ENCODE assay signal across 13 mouse cellular contexts in the genomic region with DNA sequence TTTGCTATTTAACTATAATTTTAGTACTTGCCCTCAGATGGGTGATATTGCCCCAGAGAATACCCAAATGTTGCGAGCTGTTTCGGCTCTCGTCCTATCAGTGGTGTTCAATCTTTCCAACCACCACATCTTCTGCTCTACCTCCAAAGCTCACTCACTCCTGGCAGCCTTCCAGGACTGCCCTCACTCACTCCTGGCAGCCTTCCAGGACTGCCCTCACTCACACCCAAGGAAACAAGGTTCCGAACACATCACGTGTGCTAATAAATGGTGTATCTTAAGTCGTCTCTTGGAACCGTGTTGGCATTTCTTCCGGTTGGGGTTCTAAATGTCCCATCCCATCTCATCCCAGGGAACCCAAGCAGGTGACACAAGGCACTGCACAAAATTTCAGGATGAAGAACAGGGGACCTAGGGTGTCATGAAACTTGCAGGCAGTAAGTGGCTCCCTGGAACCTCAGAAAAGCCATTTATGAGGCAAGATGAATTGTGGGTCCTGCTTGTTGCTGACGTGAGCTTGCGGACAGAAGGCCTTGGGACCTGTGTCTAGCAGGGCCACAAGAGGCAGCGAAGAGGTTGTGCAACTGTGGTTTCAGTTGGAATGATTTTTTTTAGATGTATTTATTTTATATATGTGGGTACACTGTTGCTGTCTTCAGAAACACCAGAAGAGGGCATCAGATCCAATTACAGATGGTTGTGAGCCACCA. TPM values are rescaled to one million over a fixed set of nuclear protein-coding genes. Genes with fewer than 3 reads are reported as not detected.
DNase-seq lines count a peak whose midpoint lies in the region; ATAC-seq and TF ChIP-seq lines count a peak whose summit lies in the region.
"Had no signal": no experiment of that assay in that cellular context is flagged by ENCODE, and none has a peak within 500 bp of the region (broad histone marks: within the 10 kb centered on the region; RNA-seq: fewer than 3 reads in every experiment).

No protein-coding gene starts in this region.

- DNase-seq in gastrocnemius, postnatal 10 days: peak; percentile 30
- no peak for DNase-seq in gastrocnemius, postnatal 25 days
- peak; percentile 35 for DNase-seq in lung, postnatal 14 days
- DNase-seq in lung, postnatal 0 days (ENCODE audit: low spot score): no peak
- peak; percentile 33 for DNase-seq in adrenal gland, adult 8-10 months
- peak; percentile 69 to 80 for DNase-seq in kidney, postnatal 4 days
- no peak for DNase-seq in midbrain, embryonic 14.5 days
- no peak for DNase-seq in embryo, embryonic 11 days

- H3K4me3 ChIP-seq in lung, postnatal 0 days (ENCODE audit: low read depth, low read length): no peak overlapping the region
- H3K4me3 ChIP-seq in midbrain, embryonic 14.5 days (replicated peaks; ENCODE audit: low read depth, low read length): no peak overlapping the region
- H3K4me3 ChIP-seq: forebrain, embryonic 12.5 days; limb, embryonic 12.5 days; megakaryocyte, embryonic 14.5 days; neural tube, embryonic 13.5 days had no signal

- no peak overlapping the region for H3K4me2 ChIP-seq in lung, postnatal 0 days (replicated peaks; ENCODE audit: low read depth, low read length)
- H3K4me2 ChIP-seq in midbrain, embryonic 14.5 days (ENCODE audit: low read length): no peak overlapping the region
- H3K4me2 ChIP-seq: forebrain, embryonic 12.5 days; limb, embryonic 12.5 days; neural tube, embryonic 13.5 days had no signal

- H3K36me3 ChIP-seq in lung, postnatal 0 days (ENCODE audit: insufficient read depth, low read length): no peaks in the 10 kb centered on the region
- no peaks in the 10 kb centered on the region for H3K36me3 ChIP-seq in midbrain, embryonic 14.5 days (ENCODE audit: control insufficient read depth, insufficient read depth, low read length)
- H3K36me3 ChIP-seq: forebrain, embryonic 12.5 days; limb, embryonic 12.5 days; neural tube, embryonic 13.5 days had no signal

- H3K4me1 ChIP-seq in lung, postnatal 0 days (ENCODE audit: insufficient read depth, low read depth, low read length): no peaks in the 10 kb centered on the region
- no peaks in the 10 kb centered on the region for H3K4me1 ChIP-seq in midbrain, embryonic 14.5 days (ENCODE audit: control insufficient read depth, insufficient read depth, low read length)
- H3K4me1 ChIP-seq: forebrain, embryonic 12.5 days; neural tube, embryonic 13.5 days had no signal

- no peak overlapping the region for H3K27ac ChIP-seq in lung, postnatal 0 days (ENCODE audit: low read length)
- H3K27ac ChIP-seq in midbrain, embryonic 14.5 days (replicated peaks; ENCODE audit: low read depth, low read length): no peak overlapping the region
- H3K27ac ChIP-seq: forebrain, embryonic 12.5 days; limb, embryonic 12.5 days; neural tube, embryonic 13.5 days had no signal

- WGBS in lung, postnatal 0 days: 45% methylated on average over 11 of the region's 11 CpGs
- 88% methylated on average over 11 of the region's 11 CpGs for WGBS in midbrain, embryonic 14.5 days

- no peak for ATAC-seq in lung, postnatal 0 days
- no peak for ATAC-seq in midbrain, embryonic 14.5 days (ENCODE audit: low FRiP score, low TSS enrichment)

- TF ChIP-seq CTCF in lung, postnatal 0 days (IDR thresholded peaks at IDR 0.05): no peak

- no peaks in the 10 kb centered on the region for H3K27me3 ChIP-seq in lung, postnatal 0 days (replicated peaks; ENCODE audit: insufficient read depth, low read length)
- H3K27me3 ChIP-seq in midbrain, embryonic 14.5 days (ENCODE audit: control insufficient read depth, insufficient read depth, low read length): no peaks in the 10 kb centered on the region
- H3K27me3 ChIP-seq: forebrain, embryonic 12.5 days; limb, embryonic 12.5 days; megakaryocyte, embryonic 14.5 days; neural tube, embryonic 13.5 days had no signal

- no peaks in the 10 kb centered on the region for H3K9me3 ChIP-seq in lung, postnatal 0 days (ENCODE audit: low read length)
- H3K9me3 ChIP-seq in midbrain, embryonic 14.5 days (ENCODE audit: control insufficient read depth, low read length): no peaks in the 10 kb centered on the region
- H3K9me3 ChIP-seq: forebrain, embryonic 12.5 days; limb, embryonic 12.5 days; megakaryocyte, embryonic 14.5 days; neural tube, embryonic 13.5 days had no signal

- TF ChIP-seq EP300 in lung, postnatal 0 days (IDR thresholded peaks at IDR 0.05): no peak

- H3K9ac ChIP-seq in lung, postnatal 0 days (replicated peaks; ENCODE audit: low read depth): no peak overlapping the region
- H3K9ac ChIP-seq in midbrain, embryonic 14.5 days (replicated peaks; ENCODE audit: low read length): no peak overlapping the region
- H3K9ac ChIP-seq: forebrain, embryonic 12.5 days; limb, embryonic 12.5 days; neural tube, embryonic 13.5 days had no signal

RNA-seq across cellular contexts. Expression of gene Atp8b4, which starts 19.6 kb away (rescaled TPM):
- under 1 TPM; 0.49 to 0.99 TPM for total RNA-seq in gastrocnemius, postnatal 10 days (2021)
- total RNA-seq in gastrocnemius, postnatal 25 days (2021): under 1 TPM; 0.13 to 0.46 TPM
- 1.4 and 1.7 TPM in 2 replicates for polyA plus RNA-seq in lung, postnatal 0 days (2015; fragmentation: Nextera tagmentation; extraction: Ambion mirVana)
- 1 to 10 TPM; 1.1 to 2.2 (median 1.6) TPM for total RNA-seq in adrenal gland, adult 8-10 months (2022)
- 0.13 TPM in 1 of 2 replicates, not detected in the other for polyA plus RNA-seq in midbrain, embryonic 14.5 days (2014; fragmentation: Nextera tagmentation; extraction: Ambion mirVana)
- polyA plus RNA-seq: neural tube, embryonic 13.5 days had no signal

RNA-seq across cellular contexts. Expression of gene Slc27a2, which starts 32.2 kb away (rescaled TPM):
- under 1 TPM in 1 of 2 experiments, not detected in 1; 0.56 TPM for total RNA-seq in gastrocnemius, postnatal 10 days (2021)
- total RNA-seq in gastrocnemius, postnatal 25 days (2021): not detected
- 1.0 and 1.2 TPM in 2 replicates for polyA plus RNA-seq in lung, postnatal 0 days (2015; fragmentation: Nextera tagmentation; extraction: Ambion mirVana)
- total RNA-seq in adrenal gland, adult 8-10 months (2022): 10 to 100 TPM in 2 of 4 experiments, 1 to 10 TPM in 1, under 1 TPM in 1; 0.86 to 19.5 (median 7.6) TPM
- polyA plus RNA-seq in midbrain, embryonic 14.5 days (2014; fragmentation: Nextera tagmentation; extraction: Ambion mirVana): 9.6 and 10.5 TPM in 2 replicates
- polyA plus RNA-seq: C2C12 had no signal

Comparison
In these comparisons a context has a peak if more than half of its experiments do, and no peak if none do; other contexts are left out.
1. DNase-seq: peak in gastrocnemius, postnatal 10 days (single experiment), lung, postnatal 14 days (single experiment), adrenal gland, adult 8-10 months (single experiment) and kidney, postnatal 4 days (2 of 2); none in gastrocnemius, postnatal 25 days (single experiment), lung, postnatal 0 days (single experiment), midbrain, embryonic 14.5 days (single experiment) and embryo, embryonic 11 days (single experiment).